Mouse (Mus musculus) CD4-positive, CD25-positive, alpha-beta regulatory T cell (primary cell): ENCODE data around the gene Arrdc5. TPM values are rescaled to one million over a fixed set of nuclear protein-coding genes. Genes with fewer than 3 reads are reported as not detected.

Source experiments
- polyA plus RNA-seq: library from polyadenylated mRNA; unstranded; fragments of 100-300 nt; shearing (Covaris generic); gene quantifications from one replicate; pipeline ENCODE4 v1.2.1, GENCODE M21; 2017

The Arrdc5 gene
- not detected for polyA plus RNA-seq

GRCm38 (mm10) chr17:56300186-56300585 lies at the start of gene Arrdc5:
Arrdc5 (minus strand) TSS chr17:56300286.

DNA sequence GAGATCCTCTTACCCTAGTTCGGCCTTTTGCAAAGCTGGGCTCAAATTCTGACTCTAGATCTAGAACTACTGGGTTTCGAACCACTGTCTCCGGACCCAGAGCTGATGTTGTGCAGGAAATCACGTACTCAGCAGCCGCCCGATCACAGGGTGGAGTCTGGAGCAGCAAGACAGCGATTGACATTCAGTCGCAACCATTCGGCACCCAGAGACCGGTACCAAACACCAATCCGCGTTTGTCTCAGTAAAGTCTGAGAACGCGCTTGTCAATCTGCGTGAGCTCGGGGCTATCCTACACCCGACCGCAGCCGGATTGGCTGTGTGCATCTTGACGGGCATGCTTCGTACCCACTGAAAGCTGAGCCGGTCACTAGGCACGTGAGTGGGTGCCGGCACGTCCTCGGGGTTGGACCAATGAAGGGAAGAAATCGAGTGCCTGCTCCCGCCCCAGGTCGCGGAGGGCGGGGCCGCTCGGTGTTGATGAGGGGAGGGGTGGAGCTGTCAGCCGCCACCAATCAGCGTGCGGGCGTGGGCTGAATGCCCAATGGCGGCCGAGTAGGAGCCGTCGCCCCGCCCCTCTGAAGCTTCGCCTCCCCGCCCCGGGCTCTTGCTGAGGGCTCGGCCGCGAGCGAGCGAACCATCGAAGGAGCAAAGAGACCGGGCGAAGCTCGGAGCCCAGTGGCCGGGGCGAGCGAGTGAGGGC lies 25.5 kb upstream of the Arrdc5 start, which contains the start of gene Kdm4b:
Gene Kdm4b (plus strand): TSS at position 613 of the 703 bp plus-strand sequence.

GRCm38 (mm10) chr17:56303160-56303846 lies 3.2 kb upstream of the Arrdc5 start, which contains the start of gene Uhrf1:
Uhrf1 (plus strand) TSS chr17:56303321.

GRCm38 (mm10) chr17:56292531-56293222 lies 7.4 kb downstream of the Arrdc5 start, which contains the start of gene Plin3:
Plin3 (minus strand) TSS chr17:56292873.

GRCm38 (mm10) chr17:56276643-56277566 lies 23.2 kb downstream of the Arrdc5 start, which contains the start of gene Ticam1:
Ticam1 (minus strand) TSS chr17:56276786.

GRCm38 (mm10) chr17:56256239-56256881 lies 43.7 kb downstream of the Arrdc5 start, which contains the start of gene Fem1a:
Fem1a (plus strand) TSS chr17:56256810.

Other genes with a start within 250 kb of the Arrdc5 start
- gene Ubxn6, start 225.3 kb downstream of the Arrdc5 start, polyA plus RNA-seq = 76.2 TPM
- gene Hdgfl2, start 220.7 kb downstream of the Arrdc5 start, polyA plus RNA-seq = 147 TPM
- not detected for gene Plin4, start 190.5 kb downstream of the Arrdc5 start, polyA plus RNA-seq
- gene Plin5, start 182.7 kb downstream of the Arrdc5 start, polyA plus RNA-seq = 0.08 TPM
- gene Lrg1, start 178.3 kb downstream of the Arrdc5 start, polyA plus RNA-seq = 0.25 TPM
- 0.12 TPM for gene Sema6b, start 159.9 kb downstream of the Arrdc5 start, polyA plus RNA-seq
- 38.0 TPM for gene Tnfaip8l1, start 137.8 kb downstream of the Arrdc5 start, polyA plus RNA-seq
- 54.2 TPM for gene Mydgf, start 116.4 kb downstream of the Arrdc5 start, polyA plus RNA-seq
- gene Dpp9, start 81.4 kb downstream of the Arrdc5 start, polyA plus RNA-seq = 47.3 TPM
- 16.8 TPM for gene Fem1a, start 43.5 kb downstream of the Arrdc5 start, polyA plus RNA-seq
- gene Ticam1, start 23.5 kb downstream of the Arrdc5 start, polyA plus RNA-seq = 5.5 TPM
- gene Plin3, start 7.4 kb downstream of the Arrdc5 start, polyA plus RNA-seq = 35.1 TPM
- 12.0 TPM for gene Uhrf1, start 3.0 kb upstream of the Arrdc5 start, polyA plus RNA-seq
- 57.1 TPM for gene Kdm4b, start 25.8 kb upstream of the Arrdc5 start, polyA plus RNA-seq
- 44.4 TPM for gene Ptprs, start 176.2 kb upstream of the Arrdc5 start, polyA plus RNA-seq
- gene Znrf4, start 212.1 kb upstream of the Arrdc5 start, polyA plus RNA-seq = not detected